In genomic region chrX:163386380-163386779, GRCm38 (mm10) we compare ENCODE assay signal across 16 mouse cellular contexts.
"Had no signal": no experiment of that assay in that cellular context is flagged by ENCODE, and none has a peak within 500 bp of the region (broad histone marks: within the 10 kb centered on the region; RNA-seq: fewer than 3 reads in every experiment).

No protein-coding gene starts in this region.

- H3K9me3 ChIP-seq: neural tube, embryonic 13.5 days; neural tube, embryonic 15.5 days; stomach, embryonic 15.5 days had no signal

- H3K4me1 ChIP-seq: neural tube, embryonic 13.5 days; neural tube, embryonic 15.5 days; stomach, embryonic 15.5 days had no signal

- H3K27ac ChIP-seq: neural tube, embryonic 13.5 days; neural tube, embryonic 15.5 days; stomach, embryonic 15.5 days; stomach, postnatal 0 days had no signal

- H3K4me3 ChIP-seq: neural tube, embryonic 13.5 days; neural tube, embryonic 15.5 days; stomach, embryonic 15.5 days had no signal

- H3K36me3 ChIP-seq: neural tube, embryonic 13.5 days; neural tube, embryonic 15.5 days; stomach, embryonic 15.5 days had no signal

- H3K9ac ChIP-seq: neural tube, embryonic 13.5 days; neural tube, embryonic 15.5 days; stomach, embryonic 15.5 days had no signal

- DNase-seq: retina, postnatal 1 day; right cerebral cortex, adult 18-20 months; right cerebral cortex, postnatal 14 days; right cerebral cortex, postnatal 25 days; right cerebral cortex, postnatal 4 days; spleen, adult 18-20 months; thymus, adult 18-20 months; thymus, adult 2 months; thymus, postnatal 14 days; thymus, postnatal 25 days; thymus, postnatal 36 days; thymus, postnatal 4 days had no signal

- H3K27me3 ChIP-seq: neural tube, embryonic 15.5 days; stomach, embryonic 15.5 days had no signal

- H3K4me2 ChIP-seq: neural tube, embryonic 13.5 days; neural tube, embryonic 15.5 days; stomach, embryonic 15.5 days had no signal
